Mouse (Mus musculus) brain, adult 2 months (tissue): ENCODE results near the gene Arih1.

Experiments
- DNase-seq: peaks from one replicate; pipeline ENCODE4 v3.0.0; 2011; ENCODE audit warnings: low read depth, low spot score

The Arih1 gene

DNA sequence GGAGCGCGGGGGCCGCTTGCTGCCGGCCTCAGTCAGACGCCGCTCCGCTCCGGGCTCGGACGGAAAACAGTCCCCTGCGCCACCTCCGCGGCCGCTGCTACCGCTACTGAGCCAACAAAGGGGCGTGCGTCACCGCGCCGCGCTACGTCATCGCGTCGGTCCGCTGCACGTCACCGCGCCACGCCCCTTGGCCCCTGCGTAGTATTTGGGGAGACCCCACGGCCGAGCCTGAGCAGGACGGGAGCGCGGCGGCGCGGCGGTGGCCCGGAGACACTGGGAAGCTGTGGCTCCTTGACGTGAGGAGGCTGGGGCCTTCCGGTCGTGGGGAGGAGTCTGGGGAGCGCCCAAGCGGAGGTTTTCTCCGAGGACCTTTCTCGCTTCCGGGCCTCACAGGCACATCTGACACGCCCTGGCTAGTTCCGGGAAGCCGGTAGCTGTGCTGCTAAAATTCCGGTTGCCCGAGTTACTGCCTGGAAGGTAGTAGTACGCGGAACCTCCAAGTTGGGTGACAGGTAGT lies at the start of gene Arih1:
Gene Arih1, minus strand, starts transcription at position 70 of the 517 bp plus-strand sequence.
- DNase-seq: peak; percentile 99

DNA sequence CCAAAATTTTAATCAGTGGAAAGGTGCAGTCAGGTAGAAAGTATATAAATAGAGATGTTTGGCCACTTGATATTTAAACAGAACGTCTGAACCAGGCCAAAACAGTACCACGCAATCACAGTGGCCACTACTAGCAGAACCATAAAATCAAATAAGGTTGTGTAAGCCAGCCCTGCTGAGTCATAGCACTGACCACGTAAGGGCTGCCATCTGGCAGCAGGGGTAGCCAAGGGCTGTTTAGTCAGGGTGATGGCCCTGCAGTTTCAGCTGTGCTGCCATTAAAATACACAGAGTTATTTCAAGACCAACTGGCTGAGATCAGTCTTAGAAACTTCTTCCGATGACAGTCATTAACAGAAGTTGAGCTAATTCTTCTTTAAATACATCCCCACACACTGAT lies 47.5 kb upstream of the Arih1 start:
- DNase-seq: peak; percentile 95

DNA sequence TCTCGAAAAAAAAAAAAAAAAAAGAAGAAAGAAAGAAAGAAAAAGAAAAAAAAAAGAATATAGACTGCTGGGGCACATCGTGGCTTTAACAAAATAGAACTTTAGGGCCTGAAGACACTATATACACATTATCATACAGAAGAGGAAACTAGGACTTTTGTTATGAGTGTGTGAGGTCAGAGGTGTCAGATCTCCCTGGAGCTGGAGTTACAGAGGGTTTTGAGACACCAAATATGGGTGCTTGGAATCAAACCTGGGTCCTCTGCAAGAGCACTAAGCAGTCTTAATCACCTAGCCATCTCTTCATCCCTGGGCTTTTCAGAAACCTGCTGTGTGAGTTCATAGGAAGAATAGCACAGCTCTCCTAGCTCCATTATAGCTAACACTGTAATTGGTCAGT lies 47.0 kb upstream of the Arih1 start:
- DNase-seq: no peak

DNA sequence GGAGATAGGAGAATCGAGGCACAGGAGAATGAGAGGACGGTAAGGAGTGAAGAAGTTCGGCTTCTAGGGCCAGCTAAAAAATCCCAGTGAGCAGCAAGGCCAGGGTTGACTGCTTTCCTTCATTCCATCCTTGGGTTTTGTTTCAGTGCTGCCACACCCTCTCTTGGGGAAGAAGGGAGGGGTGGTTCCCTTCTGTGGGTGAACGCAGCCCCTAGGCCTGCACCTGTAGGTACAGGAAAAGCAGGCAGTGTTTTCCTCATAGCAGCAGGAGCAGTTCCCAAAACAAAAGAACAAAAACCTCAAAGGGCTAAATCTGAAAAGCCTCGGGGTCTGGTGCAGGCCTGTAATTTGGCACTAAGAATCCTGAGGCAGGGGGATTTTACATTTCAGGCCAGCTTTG lies 45.2 kb upstream of the Arih1 start:
- no peak for DNase-seq

DNA sequence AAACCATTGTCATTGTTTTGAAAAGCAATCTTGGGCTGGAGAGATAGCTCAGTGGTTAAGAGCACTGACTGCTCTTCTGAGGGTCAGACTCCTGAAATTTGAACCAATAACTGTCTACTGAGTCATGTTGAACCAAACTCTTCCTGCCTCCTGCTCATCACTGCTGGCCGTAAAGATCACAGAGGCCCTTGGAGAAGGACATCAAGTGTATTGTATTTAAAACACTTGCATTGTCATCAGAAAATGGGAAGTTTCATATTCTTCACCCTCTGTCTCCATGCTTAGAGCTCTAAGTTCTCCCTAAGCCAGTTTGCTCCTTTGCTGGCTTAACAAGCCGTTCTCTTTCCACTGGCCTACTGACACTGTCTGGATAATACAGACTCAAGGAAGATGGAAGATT lies 41.9 kb upstream of the Arih1 start:
- no peak for DNase-seq

DNA sequence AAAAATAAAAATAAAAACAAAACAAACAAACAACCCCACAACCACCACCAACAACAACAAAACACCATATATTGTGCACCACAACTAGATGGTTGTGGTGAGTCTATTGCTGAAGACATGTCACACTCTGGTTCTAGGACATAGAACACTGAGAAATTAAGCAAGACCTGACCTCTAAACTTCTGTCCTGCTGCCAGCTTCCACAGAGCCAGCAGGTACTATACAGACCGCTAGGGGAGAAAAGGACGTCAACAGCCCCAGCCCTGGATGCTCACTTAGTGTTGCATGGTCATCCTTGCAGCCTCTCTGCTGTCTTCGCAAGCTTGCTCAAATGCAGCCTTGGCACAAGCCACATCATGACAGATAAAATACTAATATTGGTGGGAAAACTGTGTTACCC lies 41.2 kb upstream of the Arih1 start:
- no peak for DNase-seq

DNA sequence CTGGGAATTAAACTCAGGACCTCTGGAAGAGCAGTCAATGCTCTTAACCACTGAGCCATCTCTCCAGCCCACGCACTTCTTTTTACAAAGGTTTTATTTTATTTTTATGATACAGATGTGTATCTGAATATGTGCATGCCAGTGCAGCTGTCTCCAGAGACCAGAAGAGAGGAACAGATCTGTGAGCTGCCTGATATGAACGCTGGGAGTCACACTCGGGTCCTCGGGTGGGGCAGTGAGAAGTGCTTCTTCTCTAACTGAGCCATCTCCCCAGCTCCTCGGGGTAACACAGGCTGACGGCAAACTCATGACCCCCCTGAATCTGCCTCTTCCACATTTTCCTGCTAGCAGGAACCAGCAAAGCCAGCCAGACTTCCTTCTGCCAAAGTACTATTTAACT lies 40.3 kb upstream of the Arih1 start:
- DNase-seq: no peak

DNA sequence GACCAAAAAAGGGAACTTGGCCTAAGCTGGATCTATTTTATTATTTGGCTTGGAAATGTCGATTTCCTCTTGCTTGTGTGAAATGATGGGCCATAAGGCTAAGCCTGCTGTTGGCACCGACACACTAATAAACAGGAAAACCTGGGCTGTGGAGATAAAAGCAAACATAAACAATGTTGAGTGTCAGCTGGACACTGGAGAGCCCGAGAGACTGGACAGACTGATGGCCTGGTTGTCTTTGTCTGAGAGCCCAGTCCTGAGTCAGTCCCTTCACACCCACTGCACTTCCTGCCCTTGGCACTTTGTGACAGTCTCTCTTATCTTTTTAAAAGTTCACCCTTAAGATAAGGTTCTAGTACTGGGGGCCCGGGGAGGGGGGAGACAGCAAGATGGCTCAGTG lies 36.5 kb upstream of the Arih1 start:
- DNase-seq: no peak

DNA sequence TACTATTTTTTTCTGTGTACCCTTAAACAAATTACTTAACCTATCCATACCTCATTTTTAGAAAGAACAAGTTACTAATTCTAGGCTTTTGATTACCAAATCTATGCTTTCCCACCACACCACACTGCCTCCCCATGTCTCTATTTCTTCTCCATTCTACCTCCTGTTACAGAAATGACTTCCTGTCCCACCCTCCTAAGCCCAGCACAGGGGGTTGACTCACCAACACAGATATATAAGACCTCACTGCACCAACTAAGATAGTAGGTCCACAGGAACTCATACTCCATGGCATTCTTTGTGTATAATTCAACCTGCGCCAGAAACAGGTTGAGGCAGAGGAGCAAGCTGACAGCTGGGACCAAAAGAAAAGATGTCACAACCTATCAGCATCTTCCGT lies 33.0 kb upstream of the Arih1 start:
- DNase-seq: no peak

DNA sequence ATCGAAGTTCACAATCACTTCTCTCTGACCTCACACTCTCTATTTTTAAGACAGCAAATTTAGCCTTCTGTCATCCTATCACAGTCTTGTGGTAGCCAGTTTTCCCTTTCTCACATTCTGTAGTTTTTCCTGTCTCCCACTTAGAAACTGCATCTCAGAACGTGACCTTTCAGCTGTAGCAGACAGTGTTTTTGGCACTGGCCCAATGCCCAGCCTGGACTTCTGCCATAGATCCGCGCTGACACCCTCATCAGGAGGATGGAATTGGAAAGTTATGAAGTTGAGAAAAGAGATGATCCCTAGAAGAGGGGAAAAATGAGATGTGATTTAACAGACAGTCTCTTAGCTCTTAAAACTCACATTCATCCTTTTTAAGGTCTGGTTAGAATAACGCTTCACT lies 32.6 kb upstream of the Arih1 start:
- DNase-seq: peak; percentile 57

DNA sequence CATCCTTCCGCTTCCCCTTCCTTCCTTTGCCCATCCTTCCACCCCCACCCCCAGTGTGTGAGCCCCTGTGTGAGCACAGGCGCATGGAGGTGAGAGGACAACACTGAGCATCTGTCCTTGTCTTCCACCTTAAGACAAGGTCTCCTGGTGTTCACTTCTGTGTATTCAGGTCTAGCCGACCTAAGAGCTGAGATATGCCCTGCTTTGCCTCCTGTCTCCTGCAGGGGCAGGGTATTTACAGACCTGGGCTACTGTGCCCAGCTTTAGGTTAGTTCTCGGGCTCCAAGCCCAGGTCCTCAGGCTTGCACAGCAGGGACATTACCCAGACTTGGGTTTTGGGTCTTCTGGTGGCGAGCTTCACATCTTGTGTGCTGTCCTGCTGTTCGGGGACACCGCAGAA lies 30.7 kb upstream of the Arih1 start:
- no peak for DNase-seq

DNA sequence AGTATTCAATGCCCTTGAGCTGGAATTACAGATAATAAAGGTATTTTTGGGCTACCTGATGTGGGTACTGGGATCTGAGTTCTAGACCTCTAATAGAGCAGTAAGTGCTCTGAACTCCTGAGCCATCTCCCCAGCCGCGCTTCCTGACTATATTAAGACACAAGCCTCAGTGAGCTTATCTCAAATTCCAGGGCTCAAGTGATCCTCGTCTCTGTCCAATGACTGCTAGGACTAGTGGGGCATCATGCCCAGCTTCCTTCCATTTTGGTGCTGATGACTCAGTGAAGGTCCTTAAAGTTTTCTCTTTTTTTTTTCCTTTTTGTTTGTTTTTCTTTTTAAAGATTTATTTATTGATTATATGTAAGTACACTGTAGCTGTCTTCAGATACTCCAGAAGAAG lies 28.7 kb upstream of the Arih1 start:
- DNase-seq: no peak

DNA sequence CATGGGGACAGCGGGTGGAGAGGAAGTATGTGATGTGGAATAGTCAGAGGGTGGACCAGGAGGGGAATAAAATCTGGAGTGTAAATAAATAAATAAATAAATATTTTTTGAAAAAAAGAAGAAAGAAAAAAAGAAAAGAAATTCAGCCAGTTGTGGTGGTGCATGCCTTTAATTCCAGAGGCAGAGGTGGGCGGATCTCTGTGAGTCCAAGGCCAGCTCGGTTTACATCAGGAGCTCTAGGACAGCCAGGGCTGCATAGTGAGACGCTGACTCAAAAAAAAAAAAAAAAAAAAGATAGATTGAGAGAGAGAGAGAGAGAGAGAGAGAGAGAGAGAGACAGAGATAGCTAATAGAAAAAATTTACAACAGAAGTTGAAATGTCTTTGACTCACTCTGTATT lies 26.0 kb upstream of the Arih1 start:
- DNase-seq: no peak

DNA sequence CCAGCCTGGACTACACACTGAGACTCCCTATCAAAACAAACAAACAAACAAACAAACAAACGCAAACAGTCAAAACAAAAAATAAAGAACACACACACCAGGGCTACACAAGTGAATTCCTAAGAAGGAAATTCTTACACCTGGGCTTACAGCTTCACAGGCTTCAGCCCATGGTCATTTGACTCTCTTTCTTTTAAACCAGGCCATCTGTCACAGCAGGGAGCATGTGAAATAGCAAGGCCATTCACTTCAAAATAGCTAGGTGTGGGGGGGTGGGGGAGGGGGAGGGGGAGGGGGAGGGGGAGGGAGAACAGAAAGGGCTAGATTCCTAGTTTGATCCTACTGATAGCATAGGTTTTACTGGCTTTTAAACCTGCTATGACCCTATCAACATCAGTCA lies 21.7 kb upstream of the Arih1 start:
- peak; percentile 8 for DNase-seq

DNA sequence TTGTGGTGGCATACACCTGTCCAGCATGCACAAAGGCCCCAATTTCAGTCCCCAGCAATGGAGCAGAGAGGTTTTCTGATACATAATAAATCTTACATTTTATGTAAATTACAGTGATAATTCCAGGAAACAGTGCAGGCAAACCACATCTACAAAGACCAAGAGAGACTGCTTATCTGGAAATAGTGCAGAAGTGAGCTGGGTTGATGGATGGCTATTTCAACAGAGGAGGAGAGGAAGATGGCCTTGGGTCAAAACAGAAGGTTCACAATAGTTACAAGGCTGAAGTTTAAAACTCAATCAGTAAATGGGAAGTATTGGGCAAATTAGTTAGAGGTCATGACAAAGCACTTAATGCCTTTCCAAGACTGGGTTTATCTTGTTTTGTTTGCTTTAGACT lies 913 bp upstream of the Arih1 start:
- no peak for DNase-seq

DNA sequence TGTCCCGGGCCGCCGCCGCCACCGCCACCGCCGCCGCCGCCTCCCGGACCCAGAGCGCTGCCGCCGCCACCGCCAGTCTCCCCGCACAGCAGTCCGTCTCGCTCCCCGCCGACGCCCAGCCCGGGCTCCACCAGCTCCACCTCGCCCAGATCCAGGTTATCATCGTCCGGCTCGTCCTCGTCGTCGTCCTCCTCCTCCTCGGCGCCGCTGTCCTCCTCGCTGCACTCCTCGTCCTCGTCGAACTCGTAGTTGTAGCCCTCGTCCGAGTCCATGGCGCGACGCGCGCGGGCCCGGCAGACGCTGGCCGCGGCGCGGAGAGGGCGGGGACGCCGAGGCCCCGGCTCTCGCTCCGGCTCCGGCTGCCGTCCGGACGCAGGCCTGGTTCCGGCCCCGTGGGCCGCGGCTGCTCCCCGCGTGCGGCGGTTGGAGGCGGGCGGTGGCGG lies 321 bp downstream of the Arih1 start:
- DNase-seq: no peak

DNA sequence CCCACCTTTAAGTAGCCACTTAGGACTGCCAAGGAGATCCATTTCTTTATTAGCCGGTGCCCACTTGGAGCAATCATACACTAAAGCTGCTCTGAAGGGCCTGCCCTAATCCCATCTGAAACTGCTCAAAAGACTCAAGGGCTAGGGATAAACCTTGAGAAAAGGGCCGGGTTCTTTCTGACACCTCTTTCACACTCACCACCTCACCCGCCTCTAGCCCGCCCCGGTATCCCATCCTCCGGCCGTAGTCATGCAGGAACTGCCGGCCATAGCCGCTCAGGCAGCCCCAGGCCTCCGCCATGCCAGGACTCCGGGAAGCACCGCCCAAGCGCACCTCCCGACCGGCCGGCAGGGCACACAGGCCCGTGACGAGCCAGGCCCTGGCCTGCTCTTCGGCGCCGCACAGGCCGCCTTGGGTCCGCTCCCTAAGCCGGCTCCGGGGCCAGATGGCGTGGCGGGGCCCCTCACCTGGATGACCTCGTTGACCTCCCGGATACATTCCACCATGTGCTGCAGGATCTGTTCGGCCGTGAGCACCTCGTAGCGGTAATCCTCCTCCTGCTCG lies 825 bp downstream of the Arih1 start:
- DNase-seq: peak; percentile 71

DNA sequence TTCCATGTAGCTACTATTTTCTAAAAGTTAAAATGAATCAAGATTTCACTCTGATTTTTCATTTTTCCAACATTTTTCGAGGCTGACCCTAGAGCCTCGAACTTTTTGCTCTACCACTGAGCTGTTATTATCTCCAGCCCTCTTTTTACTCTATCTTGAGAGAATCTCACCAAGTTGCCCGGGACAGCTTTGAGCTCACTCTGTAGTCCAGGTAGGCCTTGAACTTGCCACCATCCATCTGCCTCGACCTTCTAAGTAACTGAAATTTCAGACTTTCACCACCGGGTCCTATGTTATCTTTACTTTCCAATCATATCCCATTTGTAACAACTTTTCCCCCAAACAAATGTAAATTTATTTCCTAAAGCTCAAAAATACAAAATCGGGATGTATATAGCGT lies 1.7 kb downstream of the Arih1 start:
- DNase-seq: no peak

DNA sequence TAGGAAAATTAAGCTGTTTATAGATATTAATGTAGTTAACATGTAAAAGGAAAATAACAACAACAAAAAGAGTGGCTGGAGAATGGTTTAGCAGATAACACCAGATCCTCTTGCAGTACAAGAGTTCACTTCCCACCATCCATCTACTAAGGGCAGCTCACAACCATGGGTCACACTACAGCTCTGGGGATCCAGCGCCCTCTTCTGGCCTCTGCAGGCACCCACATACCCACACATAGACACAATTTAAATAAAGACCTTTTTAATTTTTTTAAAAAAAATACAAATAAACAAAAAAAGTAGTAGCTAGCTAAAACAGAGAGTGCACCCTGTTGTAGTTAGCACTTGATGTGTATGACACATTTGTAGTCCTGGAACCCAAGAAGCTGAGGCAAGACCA lies 4.0 kb downstream of the Arih1 start:
- peak; percentile 45 for DNase-seq

DNA sequence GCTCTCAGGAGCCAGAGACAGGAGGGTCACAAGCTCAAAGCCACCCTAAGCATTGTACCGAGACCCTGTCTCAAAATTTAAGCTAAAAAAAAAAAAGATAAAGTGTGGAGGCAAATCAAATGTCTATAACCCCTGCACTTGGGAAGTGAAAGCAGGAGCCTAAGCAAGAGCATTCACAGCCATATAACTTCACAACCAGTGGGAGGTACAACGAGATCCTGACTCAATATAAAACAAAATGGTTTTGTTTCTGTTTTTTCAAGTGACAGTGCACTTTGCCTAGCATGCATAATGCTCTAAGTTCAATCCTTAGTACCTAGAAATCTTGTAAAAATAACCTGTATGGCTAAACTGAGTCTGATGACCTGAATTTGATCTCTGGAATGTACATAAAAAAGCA lies 9.8 kb downstream of the Arih1 start:
- DNase-seq: no peak

DNA sequence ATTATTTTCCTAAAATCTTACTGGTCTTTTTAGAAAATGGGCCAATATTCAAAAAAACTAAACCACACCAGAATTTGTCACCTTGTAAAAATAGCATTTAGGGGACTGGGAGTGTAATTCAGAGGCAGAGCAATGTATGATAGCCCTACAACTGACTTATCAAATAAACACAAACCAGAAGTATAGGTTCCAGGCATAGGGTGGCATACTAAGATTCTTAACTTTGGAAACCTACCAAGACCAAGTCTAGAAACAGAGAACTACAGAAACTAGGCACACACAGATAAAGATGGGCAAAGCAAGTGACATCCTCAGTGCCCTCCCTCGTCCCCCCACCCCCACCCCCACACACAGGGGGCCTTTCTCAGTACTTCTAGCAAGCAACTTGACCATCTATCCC lies 11.6 kb downstream of the Arih1 start:
- DNase-seq: no peak

DNA sequence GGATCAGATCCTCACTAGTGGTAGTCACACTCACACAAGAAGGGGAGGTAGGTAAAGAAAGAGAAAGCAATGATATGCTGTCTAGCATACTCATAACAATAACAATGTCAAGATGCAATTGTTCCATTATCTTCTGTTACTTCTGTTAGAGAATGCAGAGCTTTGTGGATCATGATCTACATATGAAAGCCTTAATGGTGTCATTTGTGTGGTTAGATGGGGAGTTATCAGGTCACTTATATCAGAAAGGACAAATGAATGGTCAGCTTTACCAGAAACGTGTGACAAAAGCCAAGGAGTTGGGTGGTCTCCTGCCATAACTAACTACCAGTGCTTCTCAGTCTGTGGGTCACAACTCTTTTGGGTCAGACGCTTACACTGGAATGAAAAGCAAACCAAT lies 13.2 kb downstream of the Arih1 start:
- DNase-seq: no peak

DNA sequence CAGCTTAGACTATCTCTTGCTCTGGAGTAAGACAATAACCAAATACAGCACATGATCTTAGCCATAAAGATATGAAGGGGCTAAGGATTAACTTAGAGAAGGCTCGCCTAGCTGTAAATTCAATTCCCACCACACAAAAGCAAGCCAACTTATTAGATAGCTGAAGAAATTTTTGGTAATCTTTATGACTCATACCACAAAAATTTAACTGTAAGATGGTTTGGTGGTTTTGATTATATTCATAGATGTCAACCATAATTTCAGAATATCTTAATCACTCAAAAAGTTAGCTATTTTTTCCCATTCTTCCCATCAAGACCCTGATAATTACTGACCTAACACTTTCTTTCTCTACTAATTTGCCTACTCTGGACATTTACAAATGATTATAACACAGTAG lies 17.0 kb downstream of the Arih1 start:
- no peak for DNase-seq

DNA sequence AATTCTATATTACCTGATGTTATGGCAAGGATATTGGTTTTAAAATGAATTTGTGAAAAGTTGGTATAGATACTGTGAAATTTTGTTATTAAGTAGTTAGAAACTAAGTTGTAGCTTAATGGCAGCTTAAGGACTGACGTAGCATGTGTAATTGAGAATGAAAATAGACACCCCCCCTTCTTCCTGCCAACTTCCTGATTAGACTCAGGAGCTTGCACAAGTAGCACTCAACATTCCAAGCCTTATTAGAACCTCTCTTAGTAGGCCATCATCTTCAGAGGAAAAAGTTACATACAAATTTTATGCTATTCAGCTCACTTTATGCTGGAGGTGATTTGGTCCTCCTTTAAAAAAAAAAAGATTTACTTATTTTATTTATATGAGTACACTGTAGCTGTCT lies 22.1 kb downstream of the Arih1 start:
- DNase-seq: no peak
